Mouse (Mus musculus) heart, adult 9 months (tissue): Measurements from ENCODE around the gene Stk38l.
A peak's percentile ranks its signal among the peaks of the same experiment; 100 is the strongest.
"Not testable (repeated sequence)": the region's sequence is repeated elsewhere in the genome, so short reads cannot be mapped to it uniquely, and the experiment has no call there.

Experiments used
- DNase-seq, 2 experiments: peaks; one replicate each; pipeline ENCODE4 v3.0.0; 2022; ENCODE audit warnings: low spot score in 2 of 2

Stk38l gene

GRCm38 (mm10) chr6:146770005-146770745, 45.4 kb downstream of the Stk38l start:
- peak; percentile 35 to 64 for DNase-seq

DNA sequence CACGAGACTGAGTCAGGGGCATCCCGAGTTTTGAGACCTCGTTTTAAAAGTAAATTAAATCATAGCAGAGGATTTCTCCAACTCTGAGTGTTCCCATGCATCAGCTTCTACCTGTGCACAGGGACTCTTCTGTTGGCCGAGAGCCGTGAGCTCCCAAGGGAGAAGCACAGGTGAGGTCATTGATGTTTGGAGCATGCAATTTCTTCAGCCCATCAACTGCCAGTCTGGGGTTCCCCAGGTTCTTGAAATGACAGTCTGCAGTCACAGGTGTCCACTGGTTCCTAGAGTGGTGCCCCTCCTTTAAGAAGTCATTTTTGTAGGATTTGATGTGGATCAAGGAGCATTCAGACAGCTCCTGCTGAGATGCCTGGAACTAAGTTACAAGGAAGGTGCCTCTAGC, 46.0 kb downstream of the Stk38l start:
- no peak for DNase-seq

- DNase-seq, result not testable (repeated sequence)
These were observed 51.1 kb downstream of the Stk38l start for GRCm38 (mm10) chr6:146775864-146776263.

GRCm38 (mm10) chr6:146776610-146777389, 52.0 kb downstream of the Stk38l start:
- peak; percentile 74 to 79 for DNase-seq

DNA sequence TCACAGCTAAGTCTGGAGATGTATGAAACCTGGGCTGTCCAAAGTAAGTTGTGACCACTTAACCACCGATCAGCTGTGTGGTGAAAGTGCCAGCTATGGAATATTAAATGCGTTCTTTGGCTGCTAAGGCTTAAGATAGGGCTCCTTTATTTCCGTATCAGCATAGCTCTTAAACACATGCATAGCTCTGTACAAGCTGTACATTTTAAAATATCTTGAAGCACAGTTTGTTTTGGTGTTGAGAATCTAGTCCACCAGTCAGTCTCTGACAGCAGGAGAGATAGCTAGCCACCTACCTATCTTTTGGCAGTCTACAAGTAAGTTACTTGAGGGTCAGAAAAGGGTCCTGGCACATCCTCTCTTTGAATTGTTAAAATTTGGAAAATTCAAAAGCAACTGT, 53.3 kb downstream of the Stk38l start:
- DNase-seq, result no peak

- DNase-seq, result no peak
These were observed 56.8 kb downstream of the Stk38l start for GRCm38 (mm10) chr6:146781566-146781965.

DNA sequence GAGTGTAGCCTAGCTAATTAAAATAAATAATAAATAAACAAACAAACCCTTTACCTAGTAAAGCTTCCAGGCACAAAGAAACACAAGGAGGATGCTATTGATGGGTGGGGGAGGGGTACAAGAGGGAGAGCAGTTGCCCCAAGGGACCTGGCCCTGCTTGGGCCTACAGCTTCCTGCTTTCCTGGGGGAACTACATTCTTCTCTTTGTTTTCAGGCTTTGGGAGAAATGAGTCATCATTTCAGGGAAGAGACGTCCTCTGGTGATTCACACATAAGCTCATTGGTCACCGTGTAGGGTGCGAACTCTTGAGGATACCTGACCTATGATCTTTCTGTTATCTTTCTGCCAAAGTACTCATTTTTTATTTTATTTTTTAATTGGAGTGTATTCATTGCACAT, 68.7 kb downstream of the Stk38l start:
- DNase-seq, result peak in 1 of 2 experiments; percentile 19

GRCm38 (mm10) chr6:146795166-146795923, 70.5 kb downstream of the Stk38l start:
- no peak for DNase-seq

GRCm38 (mm10) chr6:146795924-146796545, 71.2 kb downstream of the Stk38l start, which contains the start of gene Arntl2:
Gene Arntl2, plus strand, starts transcription at chr6:146796055.
- peak; percentile 75 to 76 for DNase-seq

GRCm38 (mm10) chr6:146797446-146797845, 72.7 kb downstream of the Stk38l start:
- no peak for DNase-seq

DNA sequence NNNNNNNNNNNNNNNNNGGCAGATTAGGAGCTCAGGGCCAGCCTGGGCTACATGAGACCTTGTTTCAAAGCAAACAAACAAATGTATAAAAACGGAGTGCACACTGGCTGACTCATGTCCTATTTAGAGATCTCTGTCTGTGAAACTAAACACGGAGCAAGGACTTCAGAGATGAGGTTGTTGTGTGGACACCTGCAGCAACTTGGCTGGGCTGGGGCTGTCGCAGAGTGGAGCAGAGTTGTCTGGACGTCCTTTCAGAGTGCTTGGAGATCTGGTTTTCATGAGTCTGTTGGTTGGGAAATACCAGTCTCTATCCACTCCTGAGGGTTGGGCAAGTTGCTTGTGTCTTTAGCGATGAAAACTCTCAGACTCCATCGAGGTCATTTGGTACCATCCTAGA, 85.2 kb downstream of the Stk38l start:
- no peak for DNase-seq

DNA sequence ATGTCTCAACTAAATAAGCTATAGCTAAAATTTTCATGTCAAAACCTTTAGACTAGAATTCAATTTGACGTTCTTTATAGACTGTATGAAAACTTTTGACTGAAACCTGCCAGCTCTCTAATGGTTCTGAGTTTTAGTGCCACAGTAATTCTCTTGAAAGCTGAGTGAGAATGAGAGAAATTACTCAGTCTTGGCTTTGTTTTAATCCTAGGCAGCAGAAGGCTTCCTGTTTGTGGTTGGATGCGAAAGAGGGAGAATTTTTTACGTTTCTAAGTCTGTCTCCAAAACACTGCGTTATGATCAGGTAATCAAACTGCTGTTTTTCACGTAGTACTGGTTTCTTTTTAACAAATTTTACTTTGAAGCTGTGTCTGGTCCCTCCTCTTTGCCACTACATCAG, 88.2 kb downstream of the Stk38l start:
- no peak for DNase-seq

DNA sequence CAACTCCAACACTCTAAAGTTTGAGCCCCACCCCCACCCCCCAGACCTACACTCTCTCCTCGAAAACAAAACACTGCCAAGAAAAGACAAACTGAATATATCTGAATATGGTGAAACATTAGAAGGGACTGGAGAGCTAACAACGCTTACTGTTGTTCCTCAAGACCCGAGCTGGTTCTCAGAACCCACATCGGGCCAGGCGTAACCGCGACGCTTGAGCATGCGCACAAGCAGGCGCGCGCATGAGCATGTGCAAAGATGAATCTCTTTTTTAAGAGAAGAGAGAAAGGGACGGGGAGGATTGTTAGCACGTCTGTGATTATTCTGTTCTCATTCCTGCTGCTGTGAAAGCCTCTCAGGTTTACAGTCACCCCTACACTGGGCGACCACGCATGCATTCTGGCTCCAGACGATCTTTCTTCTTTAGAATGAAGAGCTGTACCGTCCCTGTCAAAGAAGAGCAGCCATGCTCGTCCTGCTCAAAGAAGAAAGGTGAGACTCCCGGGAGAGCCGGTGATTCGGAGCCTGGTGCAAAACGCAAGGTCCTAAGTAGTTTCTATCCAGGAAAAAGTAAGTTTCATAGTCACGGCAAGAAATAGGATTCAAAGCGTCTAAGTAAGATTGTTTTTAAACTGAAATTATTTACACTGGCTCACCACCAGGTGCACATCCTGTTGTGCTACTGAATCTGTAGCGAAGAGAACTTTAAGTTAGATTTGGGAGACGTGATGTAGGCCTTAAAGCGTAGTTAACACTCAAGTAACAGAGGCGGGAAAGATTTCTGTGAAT, 95.6 kb downstream of the Stk38l start:
- no peak for DNase-seq

DNA sequence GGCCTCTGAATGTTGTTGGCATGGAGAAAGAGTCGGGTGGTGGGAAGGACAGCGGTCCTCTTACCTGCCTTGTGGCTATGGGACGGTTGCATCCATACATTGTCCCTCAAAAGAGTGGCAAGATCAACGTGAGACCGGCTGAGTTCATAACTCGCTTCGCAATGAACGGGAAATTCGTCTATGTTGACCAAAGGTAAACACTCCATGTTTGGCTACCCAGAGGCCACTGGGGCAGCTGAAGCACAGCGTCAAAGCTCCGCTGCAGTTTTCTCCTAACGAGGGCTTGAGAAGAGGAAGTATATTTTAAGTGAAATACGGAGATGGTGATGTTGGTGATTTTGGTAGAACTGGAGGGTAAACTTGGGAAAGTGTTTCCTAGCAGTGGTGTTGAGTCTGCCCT, 97.2 kb downstream of the Stk38l start:
- no peak for DNase-seq

GRCm38 (mm10) chr6:146824727-146825486, 100.1 kb downstream of the Stk38l start:
- peak in 1 of 2 experiments; percentile 51 for DNase-seq

- DNase-seq, result no peak
These were observed 100.6 kb downstream of the Stk38l start for GRCm38 (mm10) chr6:146825487-146825773.
